Mouse (Mus musculus): ENCODE measurements at regions not wholly inside any gene's neighbourhood (a gene's known extent, or its start where the extent isn't known, plus 50 kb on each side); places are given as distances from the start of the nearest gene placed in this dataset.
"Not testable (repeated sequence)": the region's sequence is repeated elsewhere in the genome, so short reads cannot be mapped to it uniquely, and the experiment has no call there.

GRCm38 (mm10) chr10:85242701-85243100 lies 57.8 kb upstream of the Cry1 start:
- DNase-seq, result no peak

- no peak for DNase-seq
Observed at GRCm38 (mm10) chr10:85243556-85243955, 58.7 kb upstream of the Cry1 start.

- DNase-seq, result no peak
Observed at GRCm38 (mm10) chr10:85265746-85266145, 80.9 kb upstream of the Cry1 start.

- DNase-seq, result peak; percentile 4 to 10
Observed at GRCm38 (mm10) chr10:85266148-85266547, 81.3 kb upstream of the Cry1 start.

GRCm38 (mm10) chr10:85266796-85267195 lies 81.9 kb upstream of the Cry1 start:
- DNase-seq, result peak; percentile 2 to 5

- no peak for DNase-seq
Observed at GRCm38 (mm10) chr10:85270209-85270608, 85.3 kb upstream of the Cry1 start.

- DNase-seq, result no peak
Observed at GRCm38 (mm10) chr10:85276793-85277192, 91.9 kb upstream of the Cry1 start.

- DNase-seq, result no peak
Observed at GRCm38 (mm10) chr10:85291733-85292476, 94.7 kb upstream of the Btbd11 start.

GRCm38 (mm10) chr10:85292477-85292855 lies 94.1 kb upstream of the Btbd11 start:
- no peak for DNase-seq

GRCm38 (mm10) chr10:85293071-85293783 lies 93.4 kb upstream of the Btbd11 start:
- DNase-seq, result no peak

GRCm38 (mm10) chr10:85295133-85295887 lies 91.3 kb upstream of the Btbd11 start:
- peak in 1 of 2 experiments; percentile 5 for DNase-seq

- no peak for DNase-seq
Observed at GRCm38 (mm10) chr10:85311781-85312180, 74.8 kb upstream of the Btbd11 start.

- DNase-seq, result not testable (repeated sequence)
Observed at GRCm38 (mm10) chr10:85313331-85313730, 73.3 kb upstream of the Btbd11 start.

- no peak for DNase-seq
Observed at GRCm38 (mm10) chr10:85320971-85321370, 65.6 kb upstream of the Btbd11 start.

GRCm38 (mm10) chr10:85322280-85322679 lies 64.3 kb upstream of the Btbd11 start:
- DNase-seq, result no peak

GRCm38 (mm10) chr10:85329382-85329781 lies 57.2 kb upstream of the Btbd11 start:
- no peak for DNase-seq

GRCm38 (mm10) chr10:85330938-85331691 lies 55.5 kb upstream of the Btbd11 start:
- DNase-seq, result peak; percentile 20 to 39

All from lung, adult 18-20 months (tissue).